Mouse (Mus musculus) embryonic fibroblast, embryonic 13.5 days (primary cell): ENCODE results near the gene Robo1. TPM values are rescaled to one million over a fixed set of nuclear protein-coding genes. Genes with fewer than 3 reads are reported as not detected.

Experiments used
- H3K27ac ChIP-seq: 2 replicates; pipeline ENCODE4 v1.5.1; 2012; ENCODE audit warnings: low read length, control low read depth, inconsistent platforms; ENCODE audit not compliant: insufficient read depth
- H3K4me1 ChIP-seq: 2 replicates; pipeline ENCODE4 v1.6.1; 2011; ENCODE audit warnings: low read length; ENCODE audit not compliant: control insufficient read depth, insufficient read depth
- H3K4me3 ChIP-seq: 2 replicates; pipeline ENCODE4 v1.5.1; 2011; ENCODE audit warnings: mild to moderate bottlenecking, control low read depth, low read length; ENCODE audit not compliant: insufficient read depth
- CTCF ChIP-seq: IDR thresholded peaks from 2 replicates; pipeline ENCODE4 v1.5.1; 2011; ENCODE audit warnings: mild to moderate bottlenecking, control low read depth, low read length, moderate library complexity, borderline replicate concordance; ENCODE audit not compliant: insufficient read depth
- POLR2A ChIP-seq: IDR thresholded peaks from 2 replicates; pipeline ENCODE4 v1.6.1; 2011; ENCODE audit warnings: low read depth, mild to moderate bottlenecking, control low read depth, low read length, moderate library complexity
- polyA plus RNA-seq: library from polyadenylated mRNA; stranded (reverse); fragments of >200 nt; gene quantifications from 2 replicates; pipeline ENCODE4 v1.2.4, GENCODE M21; 2011; ENCODE audit warnings: low read depth; ENCODE audit not compliant: missing spikeins, insufficient read length

The Robo1 gene
- polyA plus RNA-seq, 1 experiment, result 29.7 TPM

- Histone ChIP-seq H3K27ac (no peak overlapping the region), H3K4me1 (peaks cover 8% of the 10 kb centered on the region), H3K4me3 (no peak overlapping the region)
- no peak for TF ChIP-seq CTCF
These were observed 690.6 kb downstream of the Robo1 start for GRCm38 (mm10) chr16:72998677-72999076.

GRCm38 (mm10) chr16:73002685-73003084, 694.6 kb downstream of the Robo1 start:
- no peak overlapping the region for H3K27ac ChIP-seq
- H3K4me3 ChIP-seq, result no peak overlapping the region
- TF ChIP-seq POLR2A (no peak), CTCF (no peak)
- H3K4me1 ChIP-seq, result no peaks in the 10 kb centered on the region

GRCm38 (mm10) chr16:73004601-73005000, 696.5 kb downstream of the Robo1 start:
- Histone ChIP-seq H3K4me3 (no peak overlapping the region), H3K27ac (no peak overlapping the region), H3K4me1 (no peaks in the 10 kb centered on the region)
- no peak for TF ChIP-seq POLR2A
- TF ChIP-seq CTCF, result no peak

- H3K4me1 ChIP-seq, result no peaks in the 10 kb centered on the region
- no peak for TF ChIP-seq POLR2A
- TF ChIP-seq CTCF, result no peak
- H3K4me3 ChIP-seq, result no peak overlapping the region
- no peak overlapping the region for H3K27ac ChIP-seq
These were observed 697.7 kb downstream of the Robo1 start for GRCm38 (mm10) chr16:73005831-73006230.

GRCm38 (mm10) chr16:73007434-73007833, 699.3 kb downstream of the Robo1 start:
- H3K27ac ChIP-seq, result no peak overlapping the region
- no peak overlapping the region for H3K4me3 ChIP-seq
- H3K4me1 ChIP-seq, result no peaks in the 10 kb centered on the region
- no peak for TF ChIP-seq POLR2A
- TF ChIP-seq CTCF, result no peak

GRCm38 (mm10) chr16:73011313-73011712, 703.2 kb downstream of the Robo1 start:
- no peaks in the 10 kb centered on the region for H3K4me1 ChIP-seq

GRCm38 (mm10) chr16:73012926-73013325, 704.8 kb downstream of the Robo1 start:
- H3K4me1 ChIP-seq, result no peaks in the 10 kb centered on the region
- TF ChIP-seq CTCF, result no peak
- H3K27ac ChIP-seq, result no peak overlapping the region

More at GRCm38 (mm10) chr16:73011313-73011712, 703.2 kb downstream of the Robo1 start:
- TF ChIP-seq POLR2A (no peak), CTCF (no peak)
- H3K27ac ChIP-seq, result no peak overlapping the region
- no peak overlapping the region for H3K4me3 ChIP-seq

GRCm38 (mm10) chr16:73014544-73014943, 706.4 kb downstream of the Robo1 start:
- no peaks in the 10 kb centered on the region for H3K4me1 ChIP-seq
- no peak overlapping the region for H3K27ac ChIP-seq
- no peak overlapping the region for H3K4me3 ChIP-seq
- TF ChIP-seq CTCF, result no peak
- TF ChIP-seq POLR2A, result no peak

More at GRCm38 (mm10) chr16:73012926-73013325, 704.8 kb downstream of the Robo1 start:
- no peak overlapping the region for H3K4me3 ChIP-seq

GRCm38 (mm10) chr16:73015976-73016375, 707.9 kb downstream of the Robo1 start:
- no peak overlapping the region for H3K4me3 ChIP-seq
- TF ChIP-seq CTCF, result no peak
- no peaks in the 10 kb centered on the region for H3K4me1 ChIP-seq
- H3K27ac ChIP-seq, result no peak overlapping the region

GRCm38 (mm10) chr16:73016801-73017200, 708.7 kb downstream of the Robo1 start:
- no peak for TF ChIP-seq POLR2A
- no peak for TF ChIP-seq CTCF
- Histone ChIP-seq H3K4me1 (no peaks in the 10 kb centered on the region), H3K27ac (no peak overlapping the region), H3K4me3 (no peak overlapping the region)

GRCm38 (mm10) chr16:73024326-73024725, 716.2 kb downstream of the Robo1 start:
- TF ChIP-seq POLR2A, result no peak
- no peak for TF ChIP-seq CTCF
- no peak overlapping the region for H3K27ac ChIP-seq
- no peak overlapping the region for H3K4me3 ChIP-seq

More at GRCm38 (mm10) chr16:73024326-73024725, 716.2 kb downstream of the Robo1 start:
- no peaks in the 10 kb centered on the region for H3K4me1 ChIP-seq
